Mouse (Mus musculus) spleen, adult 2 months (tissue): Measurements from ENCODE around the gene Gm2115. TPM values are rescaled to one million over a fixed set of nuclear protein-coding genes. Genes with fewer than 3 reads are reported as not detected.

Experiments
- DNase-seq, 2 experiments: peaks; one replicate each; pipeline versions ENCODE4 v3.0.0 to v3.0.0-alpha.2; 2012 to 2021; ENCODE audit warnings: low spot score in 2 of 2, low read depth in 1 of 2
- H3K27ac ChIP-seq: fragments of 200-500 bp; 2 replicates; pipeline ENCODE4 v1.5.1; 2012; ENCODE audit warnings: low read length, inconsistent platforms; ENCODE audit not compliant: insufficient read depth
- H3K27me3 ChIP-seq: fragments of 200-500 bp; 2 replicates; pipeline ENCODE4 v1.6.1; 2012; ENCODE audit warnings: mild to moderate bottlenecking, moderate library complexity, low read length, inconsistent platforms; ENCODE audit not compliant: control insufficient read depth, insufficient read depth
- H3K36me3 ChIP-seq: fragments of 200-500 bp; 2 replicates; pipeline ENCODE4 v1.6.1; 2012; ENCODE audit warnings: mild to moderate bottlenecking, low read length, inconsistent platforms; ENCODE audit not compliant: control insufficient read depth, insufficient read depth
- H3K4me1 ChIP-seq: fragments of 200-500 bp; 2 replicates; pipeline ENCODE4 v1.6.1; 2011; ENCODE audit warnings: inconsistent platforms; ENCODE audit not compliant: control insufficient read depth, insufficient read depth, insufficient read length
- H3K4me3 ChIP-seq: fragments of 200-500 bp; 2 replicates; pipeline ENCODE4 v1.5.1; 2011; ENCODE audit warnings: mild to moderate bottlenecking, inconsistent platforms; ENCODE audit not compliant: insufficient read depth, insufficient read length; ENCODE audit errors: extremely low read depth
- CTCF ChIP-seq: fragments of 200-500 bp; IDR thresholded peaks from 2 replicates; pipeline ENCODE4 v1.5.1; 2011; ENCODE audit warnings: mild to moderate bottlenecking, inconsistent platforms; ENCODE audit not compliant: insufficient read depth, insufficient read length, insufficient replicate concordance; ENCODE audit errors: extremely low read depth
- POLR2A ChIP-seq: fragments of 200-500 bp; IDR thresholded peaks from 2 replicates; pipeline ENCODE4 v1.6.1; 2011; ENCODE audit warnings: low read depth, low read length, inconsistent platforms
- WGBS: fragments of 180-500 bp; shearing (Covaris S2); methylation state at CpG from one replicate; pipeline ENCODE4 v1.1.7; 2018; 5-methylcytosine and 5-hydroxymethylcytosine counted together
- polyA plus RNA-seq: library from polyadenylated mRNA; depleted of rRNA; stranded (reverse); fragments of >200 nt; gene quantifications from 2 replicates; pipeline ENCODE4 v1.2.3, GENCODE M21; 2012; rRNA removed

Gm2115 gene
- polyA plus RNA-seq, 1 experiment: 0.33 TPM

GRCm38 (mm10) chr7:84606293-84606749 is 77.6 kb downstream of the Gm2115 start, which contains the start of gene Fah:
Fah (minus strand) TSS chr7:84606722.
- peaks cover 4% of the 10 kb centered on the region; the same call in 1 of the 2 replicates for H3K4me1 ChIP-seq
- peak within 1 kb of the TSS; percentile 62 for H3K4me3 ChIP-seq
- no peaks in the 10 kb centered on the region for H3K36me3 ChIP-seq
- H3K27ac ChIP-seq: no peak within 1 kb of the TSS
- 24% methylated on average over 10 of the region's 10 CpGs for WGBS
- TF ChIP-seq CTCF (no peak), POLR2A (no peak)
- DNase-seq: no peak
- no peaks in the 10 kb centered on the region for H3K27me3 ChIP-seq

- H3K36me3 ChIP-seq: peaks cover 2% of the 10 kb centered on the region; the same call in 1 of the 2 replicates
- no peaks in the 10 kb centered on the region for H3K27me3 ChIP-seq
- no peak for DNase-seq
- no peak for TF ChIP-seq CTCF
- no peak for TF ChIP-seq POLR2A
- no peaks in the 10 kb centered on the region for H3K4me1 ChIP-seq
- no peak overlapping the region for H3K27ac ChIP-seq
- no peak overlapping the region for H3K4me3 ChIP-seq
- 15% methylated on average over 1 of the region's 1 CpGs for WGBS
These were observed 82.9 kb downstream of the Gm2115 start for GRCm38 (mm10) chr7:84611609-84612008.

- H3K27me3 ChIP-seq: no peaks in the 10 kb centered on the region
- WGBS: 50% methylated on average over 4 of the region's 4 CpGs
- H3K4me3 ChIP-seq: no peak overlapping the region
- no peaks in the 10 kb centered on the region for H3K4me1 ChIP-seq
- peaks cover 7% of the 10 kb centered on the region for H3K36me3 ChIP-seq
- H3K27ac ChIP-seq: no peak overlapping the region
- DNase-seq: no peak
- TF ChIP-seq POLR2A (no peak), CTCF (no peak)
These were observed 83.7 kb downstream of the Gm2115 start for GRCm38 (mm10) chr7:84612445-84612844.

GRCm38 (mm10) chr7:84618951-84619350 is 90.2 kb downstream of the Gm2115 start:
- WGBS: 89% methylated on average over 2 of the region's 2 CpGs
- DNase-seq: no peak
- Histone ChIP-seq H3K36me3 (peaks cover 13% of the 10 kb centered on the region), H3K27me3 (no peaks in the 10 kb centered on the region), H3K27ac (no peak overlapping the region), H3K4me1 (no peaks in the 10 kb centered on the region), H3K4me3 (no peak overlapping the region)
- TF ChIP-seq CTCF (no peak), POLR2A (no peak)

- Histone ChIP-seq H3K27ac (no peak overlapping the region), H3K27me3 (no peaks in the 10 kb centered on the region), H3K4me1 (no peaks in the 10 kb centered on the region), H3K36me3 (peaks cover 17% of the 10 kb centered on the region), H3K4me3 (no peak overlapping the region)
- no peak for DNase-seq
- WGBS: 93% methylated on average over 3 of the region's 3 CpGs
- TF ChIP-seq POLR2A (no peak), CTCF (no peak)
These were observed 92.2 kb downstream of the Gm2115 start for GRCm38 (mm10) chr7:84620956-84621355.

- H3K27ac ChIP-seq: no peak overlapping the region
- no peak for DNase-seq
- no peaks in the 10 kb centered on the region for H3K4me1 ChIP-seq
- H3K36me3 ChIP-seq: peaks cover 11% of the 10 kb centered on the region
- no peaks in the 10 kb centered on the region for H3K27me3 ChIP-seq
- TF ChIP-seq CTCF: no peak
- no peak for TF ChIP-seq POLR2A
- no peak overlapping the region for H3K4me3 ChIP-seq
- WGBS: 98% methylated on average over 4 of the region's 4 CpGs
These were observed 95.0 kb downstream of the Gm2115 start for GRCm38 (mm10) chr7:84623718-84624117.

GRCm38 (mm10) chr7:84631878-84632277 is 103.1 kb downstream of the Gm2115 start:
- Histone ChIP-seq H3K36me3 (peaks cover 13% of the 10 kb centered on the region), H3K27ac (no peak overlapping the region), H3K4me1 (no peaks in the 10 kb centered on the region), H3K27me3 (no peaks in the 10 kb centered on the region), H3K4me3 (no peak overlapping the region)
- WGBS: 92% methylated on average over 3 of the region's 3 CpGs
- TF ChIP-seq POLR2A: no peak
- no peak for TF ChIP-seq CTCF
- DNase-seq: no peak

Other genes with a start within 250 kb of the Gm2115 start
- 2.0 and 2.2 TPM in 2 replicates for gene Arnt2, start 118.8 kb upstream of the Gm2115 start, polyA plus RNA-seq
- 7.4 and 8.4 TPM in 2 replicates for gene Fah, start 77.8 kb downstream of the Gm2115 start, polyA plus RNA-seq
- gene Zfand6, start 161.0 kb downstream of the Gm2115 start, polyA plus RNA-seq: 35.8 and 47.8 TPM in 2 replicates